Mouse (Mus musculus): ENCODE measurements around the gene Urb2. TPM values are rescaled to one million over a fixed set of nuclear protein-coding genes. Genes with fewer than 3 reads are reported as not detected.

Urb2 gene
- polyA plus RNA-seq, 1 experiment, result 5.5 TPM

GRCm38 (mm10) chr8:124085668-124086067 is 64.4 kb downstream of the Urb2 start:
- H3K4me3 ChIP-seq (ENCODE audit: insufficient read depth, low read length), result no peak overlapping the region
- H3K4me1 ChIP-seq (ENCODE audit: control insufficient read depth, insufficient read depth, low read length), result no peaks in the 10 kb centered on the region
- TF ChIP-seq CTCF (IDR thresholded peaks at IDR 0.05; ENCODE audit: extremely low read depth, insufficient read depth, low read length), result no peak
- no peak for TF ChIP-seq POLR2A (IDR thresholded peaks at IDR 0.05; ENCODE audit: extremely low read depth, insufficient read depth, low read length)
- no peak overlapping the region for H3K27ac ChIP-seq (ENCODE audit: insufficient read depth, low read length)

GRCm38 (mm10) chr8:124088092-124088613 is 66.8 kb downstream of the Urb2 start:
- H3K4me3 ChIP-seq (ENCODE audit: insufficient read depth, low read length), result no peak overlapping the region
- no peak for TF ChIP-seq POLR2A (IDR thresholded peaks at IDR 0.05; ENCODE audit: extremely low read depth, insufficient read depth, low read length)
- TF ChIP-seq CTCF (IDR thresholded peaks at IDR 0.05; ENCODE audit: extremely low read depth, insufficient read depth, low read length), result no peak
- no peak overlapping the region for H3K27ac ChIP-seq (ENCODE audit: insufficient read depth, low read length)
- H3K4me1 ChIP-seq (ENCODE audit: control insufficient read depth, insufficient read depth, low read length), result no peaks in the 10 kb centered on the region

- no peak for TF ChIP-seq POLR2A (IDR thresholded peaks at IDR 0.05; ENCODE audit: extremely low read depth, insufficient read depth, low read length)
- TF ChIP-seq CTCF (IDR thresholded peaks at IDR 0.05; ENCODE audit: extremely low read depth, insufficient read depth, low read length), result no peak
- no peak overlapping the region for H3K27ac ChIP-seq (ENCODE audit: insufficient read depth, low read length)
- no peaks in the 10 kb centered on the region for H3K4me1 ChIP-seq (ENCODE audit: control insufficient read depth, insufficient read depth, low read length)
- no peak overlapping the region for H3K4me3 ChIP-seq (ENCODE audit: insufficient read depth, low read length)
Measured at GRCm38 (mm10) chr8:124089016-124089415, 67.7 kb downstream of the Urb2 start.

GRCm38 (mm10) chr8:124090473-124090872 is 69.2 kb downstream of the Urb2 start:
- TF ChIP-seq POLR2A (IDR thresholded peaks at IDR 0.05; ENCODE audit: extremely low read depth, insufficient read depth, low read length), result no peak
- no peak for TF ChIP-seq CTCF (IDR thresholded peaks at IDR 0.05; ENCODE audit: extremely low read depth, insufficient read depth, low read length)
- H3K27ac ChIP-seq (ENCODE audit: insufficient read depth, low read length), result no peak overlapping the region
- H3K4me3 ChIP-seq (ENCODE audit: insufficient read depth, low read length), result no peak overlapping the region
- no peaks in the 10 kb centered on the region for H3K4me1 ChIP-seq (ENCODE audit: control insufficient read depth, insufficient read depth, low read length)

Other genes with a start within 250 kb of the Urb2 start
- gene Rab4a, start 215.5 kb upstream of the Urb2 start, polyA plus RNA-seq (2012; rRNA removed), result 72.5 and 72.7 TPM in 2 replicates
- gene Ccsap, start 161.3 kb upstream of the Urb2 start, polyA plus RNA-seq (2012; rRNA removed), result 45.1 and 48.1 TPM in 2 replicates
- gene Acta1, start 126.8 kb upstream of the Urb2 start, polyA plus RNA-seq (2012; rRNA removed), result 24.6 and 33.3 TPM in 2 replicates
- 17.7 and 21.0 TPM in 2 replicates for gene Nup133, start 72.2 kb upstream of the Urb2 start, polyA plus RNA-seq (2012; rRNA removed)
- gene Abcb10, start 38.4 kb upstream of the Urb2 start, polyA plus RNA-seq (2012; rRNA removed), result 13.4 and 14.1 TPM in 2 replicates
- 17.0 and 17.5 TPM in 2 replicates for gene Taf5l, start 111 bp upstream of the Urb2 start, polyA plus RNA-seq (2012; rRNA removed)
- gene Galnt2, start 209.9 kb downstream of the Urb2 start, polyA plus RNA-seq (2012; rRNA removed), result 24.3 and 25.3 TPM in 2 replicates